Mouse (Mus musculus): Measurements from ENCODE around the gene Fbxw2. TPM values are rescaled to one million over a fixed set of nuclear protein-coding genes. Genes with fewer than 3 reads are reported as not detected.

The Fbxw2 gene
- 66.3 and 66.6 TPM in 2 replicates for polyA plus RNA-seq (2021; fragmentation: Nextera tagmentation)
- long read RNA-seq, experiment 1, transcript Fbxw2-201 (7 exons, 2,030 nt), result minor isoform, 5 of 170 reads
- long read RNA-seq, experiment 1, transcript Fbxw2-208 (4 exons, 1,930 nt), result minor isoform, 33 of 170 reads
- long read RNA-seq, experiment 1, transcript Fbxw2-202 (8 exons, 1,838 nt), result minor isoform, 11 of 170 reads
- long read RNA-seq, experiment 1, transcript Fbxw2-206 (8 exons, 1,923 nt), result major isoform, 79 of 170 reads
- long read RNA-seq, experiment 1, partial matches to known transcripts, result 12 of 170 reads
- long read RNA-seq, experiment 1, other reads (novel, unspliced or antisense), result 22 of 170 reads
- long read RNA-seq, experiment 2, full-length matches to known transcripts, result 198 of 244 reads
- long read RNA-seq, experiment 2, partial matches to known transcripts, result 35 of 244 reads
- long read RNA-seq, experiment 2, other reads (novel, unspliced or antisense), result 11 of 244 reads

DNA sequence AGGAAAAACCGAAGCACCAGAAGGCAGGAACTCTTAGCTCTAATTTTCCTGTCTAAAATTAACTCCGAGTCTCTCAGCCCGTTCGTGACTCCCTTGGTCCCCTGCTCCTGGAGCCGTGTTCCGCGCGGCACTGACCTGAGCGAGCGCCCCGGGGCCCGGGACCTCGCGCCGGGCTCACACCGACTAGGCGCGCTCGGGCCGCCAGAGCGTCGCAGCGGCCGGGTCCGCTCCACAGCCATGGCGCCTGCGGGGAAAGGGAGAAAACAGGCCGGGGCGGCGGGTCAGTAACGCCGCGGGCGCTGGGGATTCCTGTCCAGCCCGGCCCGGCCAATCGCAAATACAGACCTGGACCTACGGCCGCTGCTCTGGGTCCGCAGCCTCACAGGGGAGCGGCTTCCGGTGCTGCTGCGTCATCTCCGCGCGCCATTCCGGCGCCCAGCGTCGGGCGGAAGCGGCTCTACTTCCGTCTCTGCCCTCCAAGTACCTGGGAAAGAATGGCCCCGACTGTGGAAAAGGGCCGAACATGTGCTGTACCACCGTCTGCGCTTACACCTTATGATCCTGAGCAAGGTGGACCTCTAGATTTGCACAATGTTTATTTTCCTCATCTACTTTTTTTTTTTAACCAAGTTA is at the start of gene Fbxw2:
Gene Fbxw2, minus strand, starts transcription at position 485 of the 633 bp plus-strand sequence.

GRCm38 (mm10) chr2:34874816-34875345 is 48.8 kb upstream of the Fbxw2 start, which contains the start of gene Psmd5:
Psmd5 (minus strand) TSS chr2:34874968.

GRCm38 (mm10) chr2:34874271-34874670 is 48.2 kb upstream of the Fbxw2 start, which contains the start of gene Cutal:
Cutal (plus strand) TSS chr2:34874396.

GRCm38 (mm10) chr2:34832766-34833457 is 6.8 kb upstream of the Fbxw2 start, which contains the start of gene Gm34653:
Gm34653 (plus strand) TSS chr2:34833007.

DNA sequence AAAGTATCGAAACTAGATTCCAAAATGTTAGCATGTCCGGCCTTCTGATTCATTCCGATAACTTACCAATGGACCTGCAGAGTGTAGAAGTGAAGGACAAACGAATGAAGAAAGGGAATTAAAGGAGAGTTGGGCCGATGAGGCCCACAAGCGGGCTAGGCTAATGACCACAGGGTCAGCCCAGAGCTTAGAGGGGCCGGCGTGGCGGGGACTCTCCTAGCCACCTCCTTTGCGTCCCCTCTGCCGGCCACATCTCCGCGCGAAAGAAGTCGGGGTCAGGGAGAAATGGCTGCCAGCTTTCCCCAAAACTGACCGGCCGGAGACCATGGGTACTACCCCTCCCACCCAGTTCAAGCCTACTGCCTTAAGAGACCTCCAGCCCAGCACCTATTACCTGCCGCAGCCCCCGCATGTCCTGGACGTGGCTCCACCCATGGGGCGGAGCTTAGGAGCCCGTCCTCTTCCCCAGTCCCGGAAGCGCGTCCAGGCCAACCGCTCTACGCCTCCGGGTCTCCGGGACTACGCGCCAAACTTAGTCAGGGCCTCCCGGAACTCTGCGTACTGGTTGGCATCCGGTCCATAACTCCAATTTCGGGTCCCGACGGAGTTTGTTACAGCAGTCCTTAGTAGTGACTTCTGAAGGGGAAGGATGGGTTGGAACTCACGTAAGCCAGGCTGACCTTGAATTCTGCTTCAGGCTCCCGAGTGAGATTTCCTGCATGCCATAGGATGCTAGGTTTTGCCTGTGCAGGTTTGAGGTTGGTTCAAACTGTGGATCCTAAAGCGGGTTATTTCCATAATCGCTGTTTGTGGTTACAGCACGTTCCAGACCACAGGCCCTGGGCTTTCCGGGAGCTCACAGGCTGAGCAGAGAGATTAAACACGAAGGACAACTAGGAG is 26.5 kb downstream of the Fbxw2 start, which contains the start of gene Rabepk:
Gene Rabepk, minus strand, starts transcription at position 556 of the 900 bp plus-strand sequence.

DNA sequence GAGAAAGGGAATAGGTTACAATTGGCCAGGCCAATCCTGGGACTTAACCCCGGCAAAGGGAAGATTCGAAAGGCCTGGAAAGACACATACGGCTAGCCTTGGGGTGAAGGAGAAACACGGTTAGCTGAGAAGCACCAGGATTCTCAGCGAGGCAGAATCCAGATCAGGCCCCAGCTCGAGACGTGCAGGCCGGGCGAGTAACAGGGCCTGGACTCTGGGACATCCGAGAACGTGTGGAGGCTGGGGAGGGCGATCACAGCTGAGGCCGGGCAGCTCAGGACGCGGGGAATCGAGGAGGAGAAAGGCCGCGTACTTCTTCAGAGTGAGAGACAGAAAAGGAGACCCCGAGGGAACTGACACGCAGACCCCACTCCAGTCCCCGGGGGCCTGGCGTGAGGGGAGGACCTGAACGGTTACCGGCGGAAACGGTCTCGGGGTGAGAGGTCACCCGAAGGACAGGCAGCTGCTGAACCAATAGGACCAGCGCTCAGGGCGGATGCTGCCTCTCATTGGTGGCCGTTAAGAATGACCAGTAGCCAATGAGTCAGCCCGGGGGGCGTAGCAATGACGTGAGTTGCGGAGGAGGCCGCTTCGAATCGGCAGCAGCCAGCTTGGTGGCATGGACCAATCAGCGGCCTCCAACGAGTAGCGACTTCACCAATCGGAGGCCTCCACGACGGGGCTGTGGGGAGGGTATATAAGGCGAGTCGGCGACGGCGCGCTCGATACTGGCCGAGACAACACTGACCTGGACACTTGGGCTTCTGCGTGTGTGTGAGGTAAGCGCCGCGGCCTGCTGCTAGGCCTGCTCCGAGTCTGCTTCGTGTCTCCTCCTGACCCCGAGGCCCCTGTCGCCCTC is 54.5 kb downstream of the Fbxw2 start, which contains the start of gene Hspa5:
Gene Hspa5, plus strand, starts transcription at position 603 of the 859 bp plus-strand sequence.

DNA sequence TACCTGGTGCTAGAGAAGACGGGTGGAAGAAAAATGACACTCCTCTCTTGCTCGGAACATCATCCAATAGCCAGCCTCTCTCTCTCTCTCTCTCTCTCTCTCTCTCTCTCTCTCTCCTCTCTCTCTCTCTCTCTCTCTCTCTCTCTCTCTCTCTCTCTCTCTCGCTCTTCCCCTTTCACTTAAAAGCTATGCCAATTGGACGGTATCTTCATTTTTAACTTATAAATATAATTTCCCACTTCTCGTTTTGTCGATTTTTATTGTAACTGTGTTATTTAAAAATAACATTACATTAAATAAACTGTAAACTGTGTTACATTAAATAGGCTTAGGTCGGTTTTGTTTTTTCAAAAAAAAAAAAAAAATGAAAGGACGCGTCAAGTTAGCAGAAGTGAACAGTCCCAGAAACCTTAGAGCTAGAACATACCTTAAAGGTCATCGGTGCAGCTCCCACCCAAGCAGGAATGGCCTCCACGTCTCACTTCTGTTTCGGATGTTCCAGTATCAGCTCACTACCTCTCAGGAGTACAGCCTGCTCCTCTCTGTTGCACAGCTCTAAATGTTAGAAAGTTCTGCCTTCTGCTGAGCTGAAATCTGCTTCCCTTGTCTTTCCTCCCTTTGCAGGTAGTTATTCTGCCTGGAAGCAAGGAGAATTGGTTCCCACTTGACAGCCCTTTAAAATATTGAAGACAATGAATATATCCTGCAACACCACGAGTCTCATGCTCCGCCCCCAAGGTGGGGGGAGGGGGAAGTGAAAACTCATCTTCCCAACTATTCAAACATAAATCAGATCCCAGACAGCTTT is 71.4 kb downstream of the Fbxw2 start, which contains the start of gene Gapvd1:
Gene Gapvd1, minus strand, starts transcription at position 682 of the 808 bp plus-strand sequence.

Other genes with a start within 250 kb of the Fbxw2 start
- gene Gapvd1, start 71.1 kb downstream of the Fbxw2 start, polyA plus RNA-seq (2021; fragmentation: Nextera tagmentation), result 27.8 and 29.4 TPM in 2 replicates
- 244 and 336 TPM in 2 replicates for gene Hspa5, start 54.3 kb downstream of the Fbxw2 start, polyA plus RNA-seq (2021; fragmentation: Nextera tagmentation)
- 49.7 and 55.2 TPM in 2 replicates for gene Rabepk, start 26.4 kb downstream of the Fbxw2 start, polyA plus RNA-seq (2021; fragmentation: Nextera tagmentation)
- gene Gm34653, start 6.7 kb upstream of the Fbxw2 start, polyA plus RNA-seq (2021; fragmentation: Nextera tagmentation), result not detected in 2 replicates
- gene Cutal, start 48.1 kb upstream of the Fbxw2 start, polyA plus RNA-seq (2021; fragmentation: Nextera tagmentation), result 0.50 and 1.3 TPM in 2 replicates
- 32.7 and 34.3 TPM in 2 replicates for gene Psmd5, start 48.7 kb upstream of the Fbxw2 start, polyA plus RNA-seq (2021; fragmentation: Nextera tagmentation)
- 0.14 and 0.24 TPM in 2 replicates for gene Phf19, start 87.7 kb upstream of the Fbxw2 start, polyA plus RNA-seq (2021; fragmentation: Nextera tagmentation)
- 0.98 and 1.7 TPM in 2 replicates for gene Traf1, start 135.5 kb upstream of the Fbxw2 start, polyA plus RNA-seq (2021; fragmentation: Nextera tagmentation)
- 0.16 and 0.65 TPM in 2 replicates for gene Hc, start 235.1 kb upstream of the Fbxw2 start, polyA plus RNA-seq (2021; fragmentation: Nextera tagmentation)